37 mouse cellular contexts compared by ENCODE assay signal in genomic region chr19:44215255-44215654, GRCm38 (mm10). TPM values are rescaled to one million over a fixed set of nuclear protein-coding genes. Genes with fewer than 3 reads are reported as not detected.
A peak's percentile ranks its signal among the peaks of the same experiment; 100 is the strongest.
DNase-seq lines count a peak whose midpoint lies in the region; ATAC-seq and TF ChIP-seq lines count a peak whose summit lies in the region.
"Had no signal": no experiment of that assay in that cellular context is flagged by ENCODE, and none has a peak within 500 bp of the region (broad histone marks: within the 10 kb centered on the region; RNA-seq: fewer than 3 reads in every experiment).

No protein-coding gene starts in this region.

- H3K79me2 ChIP-seq in CH12.LX (replicated peaks; ENCODE audit: control insufficient read depth, extremely low read depth, insufficient read depth, poor library complexity, severe bottlenecking): no peaks in the 10 kb centered on the region

- dilution Hi-C loops in CH12.LX (cut with MboI; ENCODE audit: extremely low pct_ligation_motif_present, extremely low pct_unique_long_range_greater_than_20kb, low sequenced_read_pairs): no loop called here

- no peak for ATAC-seq in kidney, postnatal 0 days (replicated peaks; ENCODE audit: low FRiP score, low read depth)
- no peak for ATAC-seq in kidney, embryonic 16.5 days (ENCODE audit: low FRiP score, low TSS enrichment)
- ATAC-seq in megakaryocyte progenitor cell, adult 5-6 weeks (replicated peaks; ENCODE audit: poor library complexity): peak; percentile 37; the same call in 1 of the 2 replicates
- ATAC-seq in hindbrain, embryonic 14.5 days (ENCODE audit: low FRiP score): no peak
- ATAC-seq: forebrain, embryonic 13.5 days; hindbrain, embryonic 16.5 days; midbrain, embryonic 15.5 days; Patski had no signal

- TF ChIP-seq EP300 in CH12.LX (IDR thresholded peaks at IDR 0.05; ENCODE audit: low read length): no peak

- H3K36me3 ChIP-seq in kidney, postnatal 0 days (ENCODE audit: insufficient read depth, low read length): no peaks in the 10 kb centered on the region
- H3K36me3 ChIP-seq in kidney, embryonic 16.5 days (ENCODE audit: insufficient read depth, low read length): no peaks in the 10 kb centered on the region
- no peaks in the 10 kb centered on the region for H3K36me3 ChIP-seq in CH12.LX (replicated peaks in 1 of 2; ENCODE audit: control insufficient read depth in 1 of 2, insufficient read depth in 1 of 2, low read length in 1 of 2)
- no peaks in the 10 kb centered on the region for H3K36me3 ChIP-seq in hindbrain, embryonic 14.5 days (replicated peaks; ENCODE audit: control insufficient read depth, insufficient read depth)
- H3K36me3 ChIP-seq: embryonic facial prominence, embryonic 10.5 days; embryonic facial prominence, embryonic 15.5 days; G1E; heart, embryonic 13.5 days; hindbrain, embryonic 10.5 days; kidney, embryonic 15.5 days; liver, embryonic 13.5 days; midbrain, embryonic 10.5 days; midbrain, embryonic 15.5 days; neural tube, embryonic 15.5 days had no signal

- no peak overlapping the region for H3K9ac ChIP-seq in kidney, postnatal 0 days (ENCODE audit: low read depth, low read length)
- H3K9ac ChIP-seq in kidney, embryonic 16.5 days (replicated peaks; ENCODE audit: low read length): no peak overlapping the region
- no peak overlapping the region for H3K9ac ChIP-seq in CH12.LX (ENCODE audit: insufficient read depth, low read depth)
- no peak overlapping the region for H3K9ac ChIP-seq in hindbrain, embryonic 14.5 days
- H3K9ac ChIP-seq: embryonic facial prominence, embryonic 15.5 days; forebrain, embryonic 13.5 days; heart, embryonic 13.5 days; kidney, embryonic 15.5 days; liver, embryonic 13.5 days; midbrain, embryonic 15.5 days; neural tube, embryonic 15.5 days had no signal

- WGBS in kidney, postnatal 0 days: 70% methylated on average over 12 of the region's 12 CpGs
- 74% methylated on average over 12 of the region's 12 CpGs for WGBS in kidney, embryonic 16.5 days
- 80% methylated on average over 12 of the region's 12 CpGs for WGBS in hindbrain, embryonic 14.5 days

- DNase-seq in kidney, postnatal 0 days (ENCODE audit: low spot score): no peak
- DNase-seq in CH12.LX (ENCODE audit: extremely low read depth) (no peak), R1 (ENCODE audit: low read depth, low spot score) (peak; percentile 17)
- DNase-seq in ovary, postnatal 10 days (ENCODE audit: low spot score): no peak
- DNase-seq in hindbrain, embryonic 14.5 days (ENCODE audit: low spot score): no peak
- DNase-seq: adrenal gland, postnatal 25 days; cerebellum, adult 18-20 months; cerebellum, postnatal 14 days; gastrocnemius, postnatal 36 days; heart, postnatal 10 days; kidney, adult 18-20 months; kidney, postnatal 4 days; layer of hippocampus, postnatal 36 days; left cerebral cortex, postnatal 4 days; liver, embryonic 13.5 days; lung, adult 2 months; lung, postnatal 10 days; right cerebral cortex, postnatal 25 days; spleen, adult 18-20 months had no signal

- TF ChIP-seq CTCF in kidney, postnatal 0 days (IDR thresholded peaks at IDR 0.05; ENCODE audit: low read depth): 0 out of 2 replicates have a peak, but pooled peaks have one; percentile 8
- TF ChIP-seq CTCF in CH12.LX (conservative IDR thresholded peaks at IDR 0.05 in 1 of 2, IDR thresholded peaks at IDR 0.05 in 1 of 2; ENCODE audit: low read depth in 2 of 2, low read length in 2 of 2): peak; percentile 23 to 41; a peak in 1 of 4 replicates

- no peak for TF ChIP-seq POLR2A in CH12.LX (IDR thresholded peaks at IDR 0.05; ENCODE audit: low read depth, low read length)

- TF ChIP-seq RAD21 in CH12.LX (IDR thresholded peaks at IDR 0.05; ENCODE audit: low read depth, low read length): no peak

- no peaks in the 10 kb centered on the region for H3K9me3 ChIP-seq in kidney, postnatal 0 days (replicated peaks; ENCODE audit: low read length)
- no peaks in the 10 kb centered on the region for H3K9me3 ChIP-seq in kidney, embryonic 16.5 days (ENCODE audit: low read length)
- no peaks in the 10 kb centered on the region for H3K9me3 ChIP-seq in CH12.LX (replicated peaks; ENCODE audit: low read length)
- H3K9me3 ChIP-seq in hindbrain, embryonic 14.5 days (ENCODE audit: control insufficient read depth, low read length): no peaks in the 10 kb centered on the region
- H3K9me3 ChIP-seq: embryonic facial prominence, embryonic 10.5 days; embryonic facial prominence, embryonic 15.5 days; forebrain, embryonic 13.5 days; G1E; heart, embryonic 13.5 days; hindbrain, embryonic 10.5 days; kidney, embryonic 15.5 days; liver, embryonic 13.5 days; midbrain, embryonic 10.5 days; midbrain, embryonic 15.5 days; neural tube, embryonic 15.5 days had no signal

- H3K4me1 ChIP-seq in kidney, postnatal 0 days (replicated peaks; ENCODE audit: insufficient read depth, low read length): no peaks in the 10 kb centered on the region
- H3K4me1 ChIP-seq in kidney, embryonic 16.5 days (ENCODE audit: insufficient read depth, low read length): no peaks in the 10 kb centered on the region
- H3K4me1 ChIP-seq in CH12.LX (ENCODE audit: control insufficient read depth in 1 of 2, insufficient read depth in 2 of 2): peaks cover 3% of the 10 kb centered on the region in 2 experiments; a peak in 1 of 4 replicates
- H3K4me1 ChIP-seq in hindbrain, embryonic 14.5 days (replicated peaks; ENCODE audit: control insufficient read depth, insufficient read depth, low read length): no peaks in the 10 kb centered on the region
- H3K4me1 ChIP-seq: embryonic facial prominence, embryonic 10.5 days; embryonic facial prominence, embryonic 15.5 days; forebrain, embryonic 13.5 days; heart, embryonic 13.5 days; hindbrain, embryonic 10.5 days; kidney, embryonic 15.5 days; liver, embryonic 13.5 days; midbrain, embryonic 10.5 days; midbrain, embryonic 15.5 days; neural tube, embryonic 15.5 days had no signal

- no peak overlapping the region for H3K4me3 ChIP-seq in kidney, postnatal 0 days (replicated peaks; ENCODE audit: low read depth, low read length)
- H3K4me3 ChIP-seq in kidney, embryonic 16.5 days (ENCODE audit: low read length): no peak overlapping the region
- H3K4me3 ChIP-seq in CH12.LX (replicated peaks in 1 of 3; ENCODE audit: low read depth in 2 of 3, low read length in 2 of 3, poor library complexity in 1 of 3): no peak overlapping the region
- H3K4me3 ChIP-seq in hindbrain, embryonic 14.5 days (replicated peaks; ENCODE audit: low read length): no peak overlapping the region
- H3K4me3 ChIP-seq: embryonic facial prominence, embryonic 10.5 days; embryonic facial prominence, embryonic 15.5 days; forebrain, embryonic 13.5 days; heart, embryonic 13.5 days; hindbrain, embryonic 10.5 days; kidney, embryonic 15.5 days; liver, embryonic 13.5 days; midbrain, embryonic 10.5 days; midbrain, embryonic 15.5 days; neural tube, embryonic 15.5 days had no signal

- in situ Hi-C loops in CH12.LX (cut with MboI; ENCODE audit: low pct_ligation_motif_present, low pct_unique_long_range_greater_than_20kb, low sequenced_read_pairs): no loop called here

- no peak overlapping the region for H3K27ac ChIP-seq in kidney, postnatal 0 days
- H3K27ac ChIP-seq in kidney, embryonic 16.5 days (ENCODE audit: low read length): no peak overlapping the region
- no peak overlapping the region for H3K27ac ChIP-seq in CH12.LX (ENCODE audit: insufficient read depth, low read depth)
- no peak overlapping the region for H3K27ac ChIP-seq in hindbrain, embryonic 14.5 days
- H3K27ac ChIP-seq: embryonic facial prominence, embryonic 10.5 days; embryonic facial prominence, embryonic 15.5 days; forebrain, embryonic 13.5 days; heart, embryonic 13.5 days; hindbrain, embryonic 10.5 days; kidney, embryonic 15.5 days; liver, embryonic 13.5 days; midbrain, embryonic 10.5 days; midbrain, embryonic 15.5 days; neural tube, embryonic 15.5 days; stomach, postnatal 0 days had no signal

- no peaks in the 10 kb centered on the region for H3K27me3 ChIP-seq in kidney, postnatal 0 days (ENCODE audit: insufficient read depth, low read length)
- H3K27me3 ChIP-seq in kidney, embryonic 16.5 days (ENCODE audit: insufficient read depth, low read length): no peaks in the 10 kb centered on the region
- peaks cover 6% of the 10 kb centered on the region for H3K27me3 ChIP-seq in CH12.LX (replicated peaks)
- no peaks in the 10 kb centered on the region for H3K27me3 ChIP-seq in hindbrain, embryonic 14.5 days (ENCODE audit: control insufficient read depth, insufficient read depth, low read length)
- H3K27me3 ChIP-seq: embryonic facial prominence, embryonic 15.5 days; forebrain, embryonic 13.5 days; midbrain, embryonic 15.5 days; neural tube, embryonic 15.5 days had no signal

- H3K4me2 ChIP-seq in kidney, postnatal 0 days (ENCODE audit: low read length): no peak overlapping the region
- no peak overlapping the region for H3K4me2 ChIP-seq in kidney, embryonic 16.5 days (replicated peaks; ENCODE audit: low read depth, low read length)
- H3K4me2 ChIP-seq in CH12.LX (ENCODE audit: insufficient read depth, low read depth, poor library complexity, severe bottlenecking): no peak overlapping the region
- H3K4me2 ChIP-seq in hindbrain, embryonic 14.5 days (replicated peaks): no peak overlapping the region
- H3K4me2 ChIP-seq: embryonic facial prominence, embryonic 15.5 days; forebrain, embryonic 13.5 days; heart, embryonic 13.5 days; kidney, embryonic 15.5 days; liver, embryonic 13.5 days; midbrain, embryonic 15.5 days; neural tube, embryonic 15.5 days had no signal

TF ChIP-seq in CH12.LX, 34 proteins besides CTCF, POLR2A, EP300 and RAD21 (continues in another document):
- TF ChIP-seq ZMIZ1 (IDR thresholded peaks at IDR 0.05; ENCODE audit: low read depth, low read length) (no peak), CHD1 (IDR thresholded peaks at IDR 0.05; ENCODE audit: low read depth, low read length) (no peak)

RNA-seq across cellular contexts. Expression of gene Scd3, which starts 12.2 kb away (rescaled TPM):
- 0.28 and 0.66 TPM in 2 replicates for polyA plus RNA-seq in kidney, postnatal 0 days (2015; fragmentation: Nextera tagmentation; extraction: Ambion mirVana)
- polyA plus RNA-seq in kidney, embryonic 16.5 days (2015; fragmentation: Nextera tagmentation; extraction: Ambion mirVana): 0.60 and 0.94 TPM in 2 replicates
- total RNA-seq in CH12.LX (2012; rRNA removed): 0.04 TPM in 1 of 2 replicates, not detected in the other
- not detected in 2 replicates for total RNA-seq in CH12.LX (2014; rRNA removed)
- 0.11 TPM in 1 of 2 replicates, not detected in the other for polyA plus RNA-seq in CH12.LX (2012; ENCODE audit: insufficient read length, low read depth)
- not detected in 2 replicates for total RNA-seq in megakaryocyte progenitor cell, adult 5-6 weeks (2015)
- not detected in 2 replicates for total RNA-seq in megakaryocyte progenitor cell, adult 5-6 weeks (2017)
- polyA plus RNA-seq in hindbrain, embryonic 14.5 days (2014; fragmentation: Nextera tagmentation; extraction: Ambion mirVana): 4.2 and 5.4 TPM in 2 replicates
- total RNA-seq: adrenal gland, postnatal 25 days; gastrocnemius, postnatal 36 days had no signal
- polyA plus RNA-seq: G1E; liver, embryonic 13.5 days; lung, adult 2 months had no signal

RNA-seq across cellular contexts. Expression of gene Pkd2l1, which starts 23.0 kb away (rescaled TPM):
- polyA plus RNA-seq in kidney, postnatal 0 days (2015; fragmentation: Nextera tagmentation; extraction: Ambion mirVana): 0.08 TPM in 1 of 2 replicates, not detected in the other
- 0.05 TPM in 1 of 2 replicates, not detected in the other for polyA plus RNA-seq in kidney, embryonic 16.5 days (2015; fragmentation: Nextera tagmentation; extraction: Ambion mirVana)
- total RNA-seq in CH12.LX (2012; rRNA removed) (0.04 TPM in 1 of 2 replicates, not detected in the other), CH12.LX (2014; rRNA removed) (not detected in 2 replicates)
- polyA plus RNA-seq in CH12.LX (2012; ENCODE audit: insufficient read length, low read depth): 0.07 TPM in 2 replicates
- not detected in 2 replicates for total RNA-seq in megakaryocyte progenitor cell, adult 5-6 weeks (2015)
- total RNA-seq in megakaryocyte progenitor cell, adult 5-6 weeks (2017): not detected in 2 replicates
- 0.43 and 0.51 TPM in 2 replicates for polyA plus RNA-seq in hindbrain, embryonic 14.5 days (2014; fragmentation: Nextera tagmentation; extraction: Ambion mirVana)
- total RNA-seq: adrenal gland, adult 18-20 months; adrenal gland, postnatal 25 days; G1E; gastrocnemius, postnatal 36 days; heart, adult 8-10 months; heart, postnatal 10 days; left cerebral cortex, postnatal 4 days had no signal
- polyA plus RNA-seq: embryonic facial prominence, embryonic 15.5 days; G1E; liver, embryonic 13.5 days; midbrain, embryonic 10.5 days; stomach, postnatal 0 days; urinary bladder, adult 2 months had no signal
